Mouse (Mus musculus) MEL-GATA-1-ER (cell line): ENCODE results near the gene Cit.
"Not testable (repeated sequence)": the region's sequence is repeated elsewhere in the genome, so short reads cannot be mapped to it uniquely, and the experiment has no call there.

ENCODE experiments used
- DNase-seq: peaks from one replicate; pipeline ENCODE4 v3.0.0-alpha.2; 2012; ENCODE audit warnings: low read depth; ENCODE audit errors: extremely low read depth

Cit gene

DNA sequence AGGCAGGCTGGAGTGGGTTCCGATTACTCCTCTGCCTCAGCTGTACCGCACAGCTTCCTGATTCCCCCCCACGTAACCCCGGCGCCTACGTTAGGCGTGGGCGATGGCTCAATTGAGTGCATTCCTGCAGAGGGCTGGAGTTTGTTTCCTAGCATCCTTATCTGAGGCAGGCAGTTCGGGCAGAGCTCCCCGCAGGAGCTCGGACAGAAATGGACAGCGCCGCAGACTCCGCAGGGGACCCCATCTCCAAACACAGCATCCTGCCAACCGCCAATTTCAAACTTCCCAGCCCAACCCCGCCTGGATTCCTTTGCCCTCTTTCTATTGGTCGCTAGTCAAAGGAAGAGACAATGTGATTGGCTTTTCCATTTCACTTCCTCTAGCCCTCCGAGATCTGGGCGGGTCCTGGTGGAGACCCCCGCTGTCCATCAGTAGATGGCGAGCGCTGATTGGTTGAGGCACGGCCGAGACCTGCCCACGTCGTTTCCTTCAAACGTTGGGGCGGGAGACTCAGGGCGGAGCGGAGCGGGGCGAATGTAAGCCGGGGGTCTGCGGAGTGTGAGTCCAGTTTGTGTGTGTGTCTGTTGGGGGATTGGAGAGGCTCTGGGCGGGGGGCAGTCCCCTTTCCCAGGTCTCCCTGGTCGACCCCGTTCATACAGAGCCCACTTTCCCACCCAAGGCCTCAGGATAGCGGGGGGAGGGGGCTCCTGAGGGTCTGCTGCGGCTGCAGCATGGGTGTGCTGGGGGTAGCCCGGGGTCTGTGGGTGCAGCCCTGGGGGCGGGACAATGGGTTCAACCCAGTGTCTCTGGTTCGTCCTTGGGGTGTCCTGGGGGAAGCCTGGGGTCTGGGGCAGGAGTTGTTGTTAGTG lies at the start of gene Cit:
Gene Cit, plus strand, starts transcription at position 513 of the 869 bp plus-strand sequence.
- peak; percentile 95 for DNase-seq

DNA sequence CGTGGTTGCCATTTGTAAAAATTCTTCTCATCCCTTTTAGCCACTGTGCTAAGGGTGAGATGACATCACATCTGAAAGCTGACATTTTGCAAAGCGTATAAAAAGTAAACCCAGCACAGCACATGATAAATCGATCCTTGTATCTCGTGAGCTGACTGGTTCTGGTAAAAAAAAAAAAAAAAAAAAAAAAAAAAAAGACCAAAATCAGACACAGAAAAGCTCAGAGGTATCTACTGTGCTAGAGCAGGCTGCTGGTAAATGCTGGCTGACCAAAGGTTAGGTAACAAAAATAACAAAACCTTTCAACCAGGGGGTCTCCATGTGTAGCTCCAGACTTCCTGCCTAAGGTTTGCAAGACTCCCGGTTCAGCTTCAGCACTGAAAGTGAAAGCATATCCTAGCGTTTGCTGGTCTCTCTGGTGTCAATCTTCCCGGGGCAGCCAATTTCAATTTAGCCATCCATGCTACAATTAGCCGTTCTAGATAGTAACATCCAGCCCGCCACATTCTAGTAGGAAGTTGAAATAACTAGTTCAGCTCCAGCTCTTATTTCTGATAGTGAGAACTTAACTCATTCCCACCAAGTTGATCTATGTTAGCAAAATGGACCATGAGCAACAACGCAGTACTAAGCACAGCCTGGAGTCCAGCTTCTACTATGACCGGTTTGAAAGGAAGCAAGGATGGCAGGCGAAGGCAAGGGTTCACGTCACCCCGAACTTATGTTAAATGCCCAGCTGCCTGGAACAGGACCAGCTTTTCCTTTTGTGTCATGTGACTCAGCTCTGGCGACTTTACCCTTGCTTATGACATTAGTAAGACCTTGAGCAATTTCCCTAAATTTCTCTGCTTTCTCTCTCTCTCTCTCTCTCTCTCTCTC lies 45.8 kb upstream of the Cit start:
- DNase-seq: no peak

DNA sequence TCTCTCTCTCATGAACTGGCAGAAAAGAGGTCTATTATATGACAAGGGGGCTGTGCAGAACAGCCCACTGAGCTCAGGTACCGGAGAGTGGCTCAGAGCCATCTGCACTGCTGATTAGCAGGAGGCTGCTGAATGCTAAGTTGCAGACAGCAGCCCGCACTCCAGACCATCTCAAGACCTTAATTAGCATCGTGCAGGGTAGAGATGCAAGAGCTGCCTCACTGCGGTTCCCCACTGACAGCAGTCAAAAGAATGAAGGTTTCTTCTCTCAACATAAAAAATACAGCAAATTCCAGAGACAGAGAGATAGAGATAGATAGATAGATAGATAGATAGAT lies 45.2 kb upstream of the Cit start:
- no peak for DNase-seq

DNA sequence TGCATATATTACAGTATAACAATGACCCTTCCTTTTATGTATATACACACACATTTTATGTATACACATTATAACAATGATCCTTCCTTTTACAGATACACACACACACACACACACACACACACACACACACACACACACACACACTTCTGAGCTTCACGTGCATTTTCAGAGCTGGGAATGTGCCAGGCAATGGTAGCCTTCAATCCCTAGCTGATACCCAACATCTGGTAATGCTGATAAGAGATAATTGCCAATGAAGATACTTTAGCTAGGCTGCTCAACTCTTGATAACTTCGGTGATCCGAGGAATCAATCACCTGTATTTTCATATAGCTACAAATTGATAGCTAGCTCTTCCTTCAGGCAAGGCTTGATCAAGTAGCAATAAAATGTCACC lies 32.8 kb upstream of the Cit start:
- DNase-seq: no peak

DNA sequence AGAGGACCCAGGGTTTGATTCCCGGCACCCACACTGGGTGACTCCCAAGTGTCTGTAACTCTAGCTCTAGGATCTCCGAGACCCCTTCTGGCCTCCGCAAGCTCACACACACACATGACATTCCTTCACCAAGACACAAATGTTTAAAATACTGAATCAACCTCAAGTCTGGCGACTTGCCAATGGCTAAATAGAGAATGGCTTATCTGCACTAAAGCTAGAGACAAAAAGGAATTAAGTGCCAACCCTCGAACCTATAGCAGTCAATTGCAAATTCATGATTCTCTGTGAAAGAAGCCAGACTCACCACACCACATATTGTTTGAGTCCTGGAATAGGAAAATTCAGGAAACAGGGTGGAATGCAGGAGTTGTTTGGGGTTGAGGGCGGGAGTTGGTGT lies 28.1 kb upstream of the Cit start:
- DNase-seq: no peak

DNA sequence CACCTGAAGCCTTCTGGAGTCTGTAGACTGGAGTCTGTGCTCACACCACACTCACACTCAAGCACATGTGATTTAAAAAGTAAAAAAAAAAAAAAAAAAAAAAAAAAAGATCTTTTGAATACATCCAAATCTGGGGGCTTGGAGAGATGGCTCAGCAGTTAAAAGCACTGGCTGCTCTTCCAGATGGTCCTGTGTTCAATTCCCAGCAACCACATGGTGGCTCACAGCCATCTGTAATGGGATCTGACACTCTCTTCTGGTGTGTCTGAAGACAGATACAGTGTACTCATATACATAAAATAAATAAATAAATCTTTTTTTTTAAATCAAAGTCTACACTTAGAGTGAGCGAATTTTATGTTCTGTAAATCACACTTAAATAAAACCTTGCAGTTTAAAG lies 27.4 kb upstream of the Cit start:
- DNase-seq: not testable (repeated sequence)

DNA sequence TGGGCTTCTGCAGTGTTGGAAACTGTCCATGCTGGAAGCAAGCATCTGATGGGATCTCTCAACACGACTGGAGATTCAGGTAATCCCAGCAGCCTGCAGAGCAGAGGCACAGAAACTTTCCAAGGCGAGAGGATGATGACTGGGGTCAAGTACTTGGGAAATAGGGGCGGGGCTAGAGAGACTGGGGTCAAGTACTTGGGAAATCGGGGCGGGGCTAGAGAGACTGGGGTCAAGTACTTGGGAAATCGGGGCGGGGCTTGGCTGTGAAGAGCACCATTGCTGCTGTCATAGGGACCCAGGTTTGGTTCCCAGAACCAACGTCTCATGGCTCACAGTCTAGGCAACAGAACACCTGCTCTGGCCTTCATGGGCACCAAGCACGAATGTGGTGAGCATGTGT lies 25.1 kb upstream of the Cit start:
- DNase-seq: no peak

DNA sequence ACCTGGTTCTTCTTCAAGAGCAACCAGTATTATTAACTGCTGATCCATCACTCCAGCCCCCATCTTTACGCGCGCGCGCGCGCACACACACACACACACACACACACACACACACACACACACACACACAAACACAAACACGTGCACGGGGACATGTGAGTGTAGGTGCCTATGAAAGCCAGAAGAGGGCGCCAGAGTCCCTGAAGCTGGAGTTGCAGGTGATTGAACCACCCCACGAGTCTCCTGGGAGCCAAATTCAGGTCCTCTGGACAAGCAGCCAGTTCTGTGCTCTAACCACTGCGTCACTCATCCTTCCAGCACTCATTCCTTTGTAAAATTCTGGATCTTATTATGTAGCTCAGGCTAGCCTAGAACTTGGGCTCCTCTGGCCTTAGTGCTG lies 23.9 kb upstream of the Cit start:
- no peak for DNase-seq

DNA sequence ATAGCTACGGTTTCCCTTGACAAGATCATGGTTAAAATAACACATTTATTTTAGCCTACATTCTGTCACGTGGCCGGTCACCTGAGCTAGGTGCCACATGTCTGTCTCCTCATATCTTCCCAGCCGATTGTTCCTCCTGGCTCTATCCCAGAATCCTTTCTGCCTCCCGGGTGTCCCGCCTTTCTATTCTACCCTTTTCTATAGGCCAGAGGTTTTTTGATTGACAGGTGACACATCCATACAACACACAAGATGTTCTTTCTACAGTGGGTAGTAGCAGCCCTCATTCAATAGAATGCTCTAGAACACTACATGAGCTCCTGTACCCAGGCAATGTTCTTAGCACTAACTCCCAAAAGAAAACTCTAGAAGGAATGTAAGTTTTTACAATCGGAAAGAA lies 23.2 kb upstream of the Cit start:
- DNase-seq: no peak

DNA sequence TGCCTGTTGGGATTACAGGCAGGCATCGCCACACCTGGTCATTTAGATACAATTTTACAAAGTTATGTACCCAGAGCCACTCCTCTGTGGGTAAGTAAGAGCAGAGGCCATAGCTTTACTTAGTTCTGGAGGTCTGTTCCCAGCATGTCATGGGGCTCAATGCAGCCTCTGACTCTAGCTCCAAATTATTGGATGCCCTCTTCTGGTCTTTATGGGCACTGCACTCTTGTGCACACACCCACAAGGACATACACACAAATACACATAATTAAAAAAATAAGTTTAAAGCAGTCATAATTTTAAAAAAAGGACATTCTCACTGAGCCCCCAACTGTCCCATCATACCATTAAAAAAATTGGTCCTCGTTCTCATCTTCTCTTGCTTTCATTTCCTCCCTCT lies 12.3 kb upstream of the Cit start:
- no peak for DNase-seq

DNA sequence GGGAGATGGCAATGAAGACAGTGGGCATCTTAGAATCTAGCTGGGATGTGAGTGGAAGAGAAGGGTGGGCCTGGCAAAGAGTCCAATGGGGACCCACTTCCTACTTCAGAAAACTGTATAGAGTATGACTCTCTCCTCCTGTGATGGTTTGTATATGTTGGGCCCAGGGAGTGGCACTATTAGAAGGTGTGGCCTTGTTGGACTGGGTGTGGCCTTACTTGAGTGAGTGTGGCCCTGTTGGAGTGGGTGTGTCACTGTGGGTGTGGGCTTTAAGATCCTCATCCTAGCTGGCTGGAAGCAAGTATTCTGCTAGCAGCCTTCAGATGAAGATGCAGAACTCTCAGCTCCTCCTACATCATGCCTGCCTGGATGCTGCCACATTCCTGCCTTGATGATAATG lies 11.3 kb upstream of the Cit start:
- DNase-seq: not testable (repeated sequence)

DNA sequence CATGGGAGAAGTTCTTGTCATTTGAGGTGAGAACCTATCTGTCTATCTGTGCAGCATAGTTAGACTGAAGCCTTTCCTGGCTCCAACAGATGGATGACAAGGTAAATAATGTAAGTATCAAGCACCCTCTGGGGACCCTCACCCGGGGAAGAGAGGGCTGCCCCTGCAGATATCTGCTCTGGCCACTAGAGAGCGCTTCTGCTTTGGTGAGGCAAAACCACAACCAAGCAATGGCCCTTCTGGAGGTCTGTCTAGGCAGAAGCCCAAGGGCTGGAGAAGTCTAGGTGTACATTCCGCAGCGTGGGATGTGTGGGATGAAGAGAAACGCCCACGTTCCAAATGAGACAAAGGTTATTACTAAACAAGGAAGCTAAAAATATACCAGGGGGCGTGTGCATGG lies 9.8 kb upstream of the Cit start:
- no peak for DNase-seq

DNA sequence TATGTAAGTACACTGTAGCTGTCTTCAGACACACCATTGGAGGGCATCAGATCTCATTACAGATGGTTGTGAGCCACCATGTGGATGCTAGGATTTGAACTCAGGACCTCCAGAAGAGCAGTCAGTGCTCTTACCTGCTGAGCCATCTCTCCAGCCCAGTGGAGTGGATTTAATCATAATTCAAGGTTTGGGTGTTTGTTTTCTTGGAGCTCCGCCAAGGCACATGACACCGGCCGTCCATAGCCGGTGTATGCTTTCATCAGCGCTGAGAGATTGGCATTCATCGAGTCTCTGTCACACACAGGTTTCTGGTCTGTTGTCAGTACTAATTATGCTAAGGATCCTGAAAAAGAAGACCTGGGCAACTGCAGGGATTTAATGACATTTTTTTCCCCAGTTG lies 7.0 kb upstream of the Cit start:
- no peak for DNase-seq

DNA sequence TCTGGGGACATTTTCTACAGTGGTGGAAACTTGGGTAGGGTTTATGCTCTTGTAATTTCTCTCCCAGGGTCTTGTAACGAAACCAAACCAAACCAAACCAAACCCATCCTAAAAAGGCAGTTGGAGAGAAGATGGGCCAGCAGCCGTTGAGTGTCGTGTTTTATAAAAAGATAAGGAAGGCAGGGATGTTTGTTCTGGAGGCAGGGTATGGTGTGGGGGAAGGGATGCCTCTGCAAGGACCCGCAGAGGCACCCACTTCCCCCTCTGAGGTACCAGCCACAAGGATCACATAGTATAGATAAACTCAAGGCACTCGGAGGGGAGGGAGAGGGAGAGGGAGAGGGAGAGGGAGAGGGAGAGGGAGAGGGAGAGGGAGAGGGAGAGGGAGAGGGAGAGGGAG lies 4.6 kb upstream of the Cit start:
- peak; percentile 89 for DNase-seq

DNA sequence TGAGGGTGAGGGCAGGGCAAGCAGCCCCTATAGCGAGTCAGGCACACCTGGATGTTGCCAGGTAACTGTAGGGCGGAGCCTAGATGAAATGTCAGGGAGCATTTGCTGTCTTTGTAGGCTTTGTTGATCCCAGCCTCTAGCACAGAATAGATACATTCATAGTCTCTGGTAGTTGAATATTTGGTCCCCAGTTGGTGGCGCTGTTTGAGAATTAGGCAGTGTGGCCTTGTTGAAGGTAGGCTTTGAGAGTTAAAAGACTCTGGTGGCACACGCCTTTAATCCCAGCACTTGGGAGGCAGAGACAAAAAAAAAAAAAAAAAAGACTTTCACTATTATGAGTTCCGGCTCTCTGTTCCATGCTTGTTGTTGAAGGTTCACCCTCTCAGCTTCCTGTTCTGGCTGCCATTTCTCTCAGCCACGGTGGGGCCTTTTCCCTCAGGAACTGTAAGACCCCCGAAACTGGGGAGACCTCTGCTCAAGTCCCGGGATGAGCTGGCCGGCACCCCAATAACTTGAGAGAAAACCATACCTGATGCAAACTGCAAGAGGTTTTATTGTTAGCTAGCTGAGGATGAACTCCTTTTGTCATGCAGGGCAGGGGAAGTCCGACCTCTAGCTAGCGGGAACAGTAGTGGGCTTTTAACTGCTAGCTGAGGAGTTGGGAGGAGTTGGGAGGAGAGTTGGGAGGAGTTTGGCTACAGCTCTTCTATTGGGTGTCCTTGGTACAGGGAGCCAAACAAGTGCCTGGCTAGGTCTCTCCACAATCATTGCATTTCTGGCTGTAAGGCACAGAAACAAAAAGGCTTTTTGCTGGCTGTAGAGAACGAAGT lies 3.9 kb upstream of the Cit start:
- DNase-seq: peak; percentile 87

DNA sequence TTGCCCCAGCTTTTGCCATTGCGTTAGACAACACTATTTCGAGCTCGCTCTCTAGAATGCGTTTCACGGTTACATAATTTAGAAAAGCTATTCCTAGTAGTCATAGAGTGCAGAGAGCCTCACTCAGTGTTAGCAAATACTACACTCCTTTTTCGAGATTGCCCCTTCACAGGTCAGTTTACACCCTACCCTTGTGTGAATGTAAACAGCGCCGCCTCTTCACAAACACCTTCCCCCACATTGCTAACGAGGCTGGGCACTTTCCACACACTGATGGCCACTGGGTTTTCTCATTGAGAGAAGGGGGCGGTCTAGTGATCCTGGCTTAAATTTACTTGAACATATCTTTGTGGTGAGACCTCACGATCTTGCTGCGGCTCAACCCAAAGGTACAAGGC lies 711 bp upstream of the Cit start:
- DNase-seq: no peak

DNA sequence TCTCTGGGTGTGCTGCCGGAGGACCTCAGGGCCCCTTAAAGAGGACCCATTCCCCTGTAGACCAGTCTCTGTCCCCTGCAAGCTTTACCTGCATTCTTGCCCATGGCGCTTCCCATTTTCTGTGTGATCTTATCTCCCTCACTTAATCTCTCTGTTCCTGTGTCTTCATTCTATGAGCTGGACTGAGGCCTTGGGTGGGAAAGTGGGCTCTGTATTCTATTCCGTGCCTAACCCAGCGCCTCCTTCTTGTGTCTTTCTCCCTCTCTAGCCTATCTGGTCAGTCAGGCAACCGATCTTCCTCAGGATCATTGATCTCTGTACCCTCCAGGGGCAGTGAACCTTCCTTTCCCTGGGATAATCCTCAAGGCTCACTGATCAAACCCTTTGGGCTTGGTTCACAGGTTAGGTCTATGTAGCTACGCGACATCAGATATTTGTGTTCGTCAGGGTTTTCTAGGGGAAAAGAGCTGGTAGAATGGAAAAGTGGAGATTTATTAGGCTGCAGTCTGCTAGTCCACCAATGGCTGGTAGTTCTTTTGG lies 627 bp downstream of the Cit start:
- no peak for DNase-seq

DNA sequence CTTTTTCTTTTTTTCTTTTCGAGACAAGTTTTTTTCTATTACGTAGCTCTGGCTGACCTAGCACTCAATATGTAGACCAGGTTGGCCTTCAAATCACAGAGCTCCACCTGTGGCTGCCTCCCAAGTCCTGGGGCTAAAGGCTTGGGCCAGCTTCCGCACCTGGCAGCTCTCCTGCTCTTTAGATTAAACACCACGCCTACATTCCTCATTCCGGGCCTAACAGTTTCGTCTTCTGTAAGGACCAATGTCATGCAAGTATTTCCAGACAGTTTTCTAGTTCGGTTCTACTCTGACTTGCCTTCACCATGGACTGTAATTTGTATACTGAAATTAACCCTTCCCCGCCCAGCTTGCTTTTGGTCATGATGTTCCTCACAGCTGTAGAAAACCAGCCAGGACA lies 2.1 kb downstream of the Cit start:
- no peak for DNase-seq

DNA sequence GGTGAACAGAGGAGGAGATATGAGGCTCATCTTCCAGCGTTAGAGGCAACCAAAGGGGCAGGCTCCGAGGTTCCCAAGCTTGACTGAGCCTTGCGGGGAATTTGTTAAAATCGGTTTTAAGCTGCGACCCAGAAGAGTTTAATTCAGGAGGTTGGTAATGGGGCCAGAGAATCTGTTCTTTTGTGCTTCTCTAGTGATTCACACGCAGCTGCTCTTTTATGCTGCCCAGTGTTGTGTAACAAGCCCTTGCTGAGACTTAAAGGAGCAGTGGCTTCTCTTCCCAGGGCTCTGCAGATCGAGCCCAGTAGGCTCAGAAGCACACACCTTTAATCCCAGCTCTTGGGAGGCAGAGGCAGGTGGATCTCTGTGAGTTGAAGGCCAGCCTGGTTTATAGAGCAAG lies 3.4 kb downstream of the Cit start:
- DNase-seq: no peak

DNA sequence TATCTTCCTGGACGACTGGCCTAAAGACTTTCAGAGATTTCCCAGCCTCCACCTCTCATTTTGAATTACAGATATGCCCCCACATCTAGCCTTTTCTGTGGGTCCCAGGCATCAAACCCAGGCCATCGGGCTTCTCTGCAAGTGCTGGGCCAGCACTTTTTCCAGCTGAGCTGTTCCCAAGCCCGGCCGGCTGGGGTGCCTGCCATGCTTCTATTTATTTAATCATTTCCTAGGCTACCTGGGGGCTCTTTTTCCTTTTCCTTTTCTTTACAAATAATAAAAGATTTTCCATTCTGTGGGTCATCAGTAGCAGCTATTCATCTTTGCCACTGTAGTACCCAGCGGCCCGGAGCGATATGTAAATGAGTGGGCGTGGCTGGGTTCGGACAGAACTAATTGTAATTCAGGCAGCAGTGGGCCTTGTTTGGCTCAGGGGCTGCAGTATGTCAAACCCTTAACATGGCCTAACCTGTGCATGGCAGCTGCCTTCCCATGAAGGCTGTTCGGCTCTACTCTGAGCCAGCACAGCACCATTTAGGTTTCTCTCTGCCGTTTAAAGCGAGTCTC lies 4.3 kb downstream of the Cit start:
- no peak for DNase-seq
